Mouse (Mus musculus): ENCODE measurements at regions not wholly inside any gene's neighbourhood (a gene's known extent, or its start where the extent isn't known, plus 50 kb on each side); places are given as distances from the start of the nearest gene placed in this dataset.
A peak's percentile ranks its signal among the peaks of the same experiment; 100 is the strongest.

DNA sequence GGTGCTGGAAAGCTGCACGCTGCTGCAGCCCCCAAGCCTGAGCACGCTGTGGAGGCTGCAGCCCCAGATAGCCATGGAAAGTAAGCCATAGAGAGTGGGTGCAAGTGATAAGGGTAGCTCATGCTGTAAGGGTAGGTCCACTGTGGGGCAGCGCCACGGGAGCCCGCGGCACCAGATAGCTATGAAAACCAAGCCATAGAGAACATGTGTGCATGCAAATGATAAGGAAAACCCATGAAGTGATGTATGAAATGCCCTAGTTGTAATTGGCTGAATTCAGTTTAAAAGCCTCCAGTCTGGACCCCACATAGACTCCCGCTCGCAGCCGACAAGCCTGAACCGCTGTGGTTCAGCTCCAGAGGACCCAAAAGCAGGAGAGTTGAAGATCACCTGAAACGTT, 58.8 kb upstream of the L3mbtl3 start:
- DNase-seq: no peak

DNA sequence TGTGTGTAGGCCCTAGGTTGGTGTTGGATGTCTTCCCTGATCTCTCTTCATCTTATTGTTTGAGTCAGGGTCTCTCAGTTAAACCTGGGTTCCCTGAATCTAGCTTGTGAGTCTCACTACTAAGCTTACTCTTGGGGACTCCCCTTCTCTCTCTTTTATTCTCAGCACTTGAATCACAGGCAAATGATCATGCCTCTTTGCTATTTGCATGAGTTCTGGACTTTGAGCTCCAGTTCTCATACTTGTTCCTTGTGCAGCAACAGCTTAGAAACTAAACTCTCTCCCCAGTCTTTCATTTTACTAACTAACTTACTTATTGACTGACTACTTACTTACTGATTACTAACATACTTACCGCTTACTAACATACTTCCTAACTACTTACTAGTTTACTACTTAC, 64.9 kb upstream of the L3mbtl3 start:
- no peak for DNase-seq

DNA sequence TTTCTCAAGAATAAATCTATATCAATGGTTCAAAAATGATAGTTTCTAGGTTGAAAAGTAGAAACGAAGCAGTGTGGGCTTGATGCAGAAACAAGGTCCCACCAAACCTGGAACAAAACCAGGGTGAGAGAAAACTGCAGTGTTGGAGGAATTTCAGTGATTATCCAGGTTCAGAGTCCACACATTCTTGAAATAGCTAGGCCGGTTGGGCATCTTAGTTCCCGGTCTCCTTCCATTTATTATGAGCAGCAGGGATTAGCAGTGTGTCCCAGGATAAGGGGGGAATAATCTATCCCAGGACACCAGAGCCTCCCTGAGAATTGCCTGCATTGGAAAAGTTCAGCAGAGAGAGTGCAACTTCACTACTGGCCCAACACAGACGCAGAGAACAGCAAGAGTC, 108.5 kb upstream of the L3mbtl3 start:
- DNase-seq: no peak

DNA sequence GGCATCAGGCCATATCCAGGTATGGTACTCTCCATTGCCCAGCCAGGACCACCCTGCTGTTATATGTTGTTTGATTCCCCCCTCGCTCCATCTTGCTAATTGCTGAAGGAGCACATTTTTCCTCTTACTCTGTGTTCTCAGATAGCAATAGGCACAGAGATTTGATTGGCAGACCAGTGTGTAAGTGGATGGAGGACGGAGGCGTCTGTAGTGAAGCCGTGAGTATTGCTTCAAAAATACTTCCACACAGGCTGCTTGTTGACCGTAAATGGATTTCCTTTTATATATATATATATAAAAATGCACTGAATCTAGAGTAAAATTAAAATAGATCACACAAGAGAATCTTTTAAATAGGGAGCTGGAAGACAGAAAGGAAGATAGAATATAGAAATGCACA, 115.6 kb upstream of the L3mbtl3 start:
- no peak for DNase-seq

DNA sequence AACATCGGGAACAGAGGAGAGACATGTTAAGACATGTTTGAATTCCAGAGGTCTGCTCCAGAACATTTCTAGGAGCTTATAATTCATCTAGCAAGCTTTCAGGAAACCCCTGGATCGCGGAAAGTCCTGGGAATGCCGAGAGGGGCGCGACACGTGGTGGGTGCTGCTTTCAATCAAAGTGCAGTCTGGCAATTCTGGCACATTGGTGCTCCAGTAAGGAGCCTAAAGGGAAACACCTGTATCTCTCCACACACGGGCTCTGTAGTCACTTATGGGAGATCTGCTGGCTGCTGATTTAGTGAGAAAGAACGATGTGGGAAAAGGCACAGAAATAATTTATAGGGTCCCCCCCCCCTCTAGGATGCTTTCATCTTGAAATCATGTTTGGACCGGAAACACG, 116.4 kb upstream of the L3mbtl3 start:
- DNase-seq: no peak

- no peak for DNase-seq
These were observed 117.2 kb upstream of the L3mbtl3 start for GRCm38 (mm10) chr10:26492856-26493484.

DNA sequence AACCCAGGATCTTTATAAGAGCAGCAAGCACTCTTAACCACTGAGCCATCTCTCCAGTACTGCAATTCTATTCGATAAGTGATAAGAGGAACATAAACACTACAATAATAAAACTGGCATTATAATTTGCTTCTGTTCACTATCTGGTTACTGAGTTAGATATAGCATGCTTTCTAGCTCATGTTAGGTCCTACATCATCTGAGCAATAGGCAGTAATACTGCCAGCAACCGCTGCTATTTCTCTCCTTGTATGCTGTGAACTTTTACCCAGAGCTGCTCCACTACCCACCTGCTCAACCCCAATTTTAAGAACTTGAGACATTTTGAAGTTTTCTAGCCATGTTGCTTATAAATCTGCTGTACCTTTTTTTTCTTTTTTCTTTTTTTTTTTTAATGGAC, 118.0 kb upstream of the L3mbtl3 start:
- no peak for DNase-seq

DNA sequence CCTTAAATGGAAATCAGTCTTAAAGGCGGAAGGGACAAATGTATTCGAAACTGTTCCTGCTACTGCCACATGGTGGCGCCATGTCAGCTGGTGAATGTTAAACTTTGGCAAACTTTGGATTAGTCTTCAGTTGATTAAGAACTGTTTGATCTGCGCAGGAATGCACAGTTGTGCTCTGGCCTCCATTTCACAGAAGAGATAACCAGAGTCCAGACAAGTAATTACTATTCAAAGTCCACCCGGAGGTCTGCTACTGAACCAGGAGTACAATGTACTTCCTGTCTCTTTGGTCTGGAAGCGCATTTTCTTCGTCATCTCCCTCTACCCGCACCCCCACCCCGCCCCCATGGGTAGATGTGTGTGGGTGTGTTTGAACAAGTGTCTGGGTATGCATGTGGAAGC, 118.6 kb upstream of the L3mbtl3 start:
- DNase-seq: peak; percentile 57

GRCm38 (mm10) chr10:26500265-26500935, 124.6 kb upstream of the L3mbtl3 start:
- DNase-seq: no peak

DNA sequence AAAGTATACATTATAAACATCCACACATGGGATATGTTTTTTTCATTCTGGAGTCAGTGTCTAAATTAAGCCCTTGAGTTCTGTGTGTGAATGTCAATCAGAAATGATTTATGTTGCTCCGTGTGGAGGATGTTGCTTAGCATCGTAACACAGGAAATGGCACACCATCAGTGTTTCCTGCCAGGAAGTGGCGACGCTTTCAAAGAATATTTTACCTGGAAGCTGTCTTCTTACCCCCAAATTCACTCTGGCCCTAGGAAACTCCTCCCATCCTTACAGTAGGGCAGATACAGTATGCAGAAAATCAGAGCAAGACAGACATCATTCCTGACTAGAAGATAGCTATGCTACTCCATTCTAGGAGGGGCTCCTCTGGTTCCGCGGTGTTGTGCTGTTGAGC, 145.1 kb upstream of the L3mbtl3 start:
- peak; percentile 40 for DNase-seq

DNA sequence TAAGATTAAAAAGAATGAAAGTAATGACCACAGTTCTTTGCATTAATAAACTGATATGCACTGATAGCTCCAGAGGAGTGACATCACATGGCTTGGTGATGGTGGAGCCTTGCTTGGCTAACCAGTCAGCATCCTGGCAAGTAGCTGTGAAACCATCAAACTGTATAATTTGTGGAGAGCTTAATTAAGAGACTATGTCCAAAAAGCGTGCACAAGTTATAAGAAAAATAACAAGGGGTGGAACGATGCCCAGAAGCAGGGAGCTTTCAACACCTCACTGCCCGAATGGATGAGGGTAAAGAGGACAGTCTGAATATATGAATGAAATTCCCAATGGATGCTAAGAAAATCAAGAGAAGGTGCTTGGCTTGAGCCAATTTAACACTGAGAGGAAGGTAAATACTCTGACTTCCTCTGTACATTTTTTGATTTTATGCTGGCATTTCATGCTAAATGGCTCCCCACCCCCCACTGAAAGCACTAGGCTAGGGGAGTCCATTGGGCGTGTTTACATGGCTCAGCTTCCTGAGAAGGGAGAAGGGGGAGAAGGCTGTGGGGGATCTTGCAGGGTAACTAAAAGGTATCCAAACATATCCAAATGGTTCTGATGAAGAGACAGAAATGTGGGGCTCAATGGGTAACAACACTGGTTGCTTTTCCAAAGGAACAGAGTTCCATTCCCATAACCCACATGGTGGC, 150.2 kb upstream of the L3mbtl3 start:
- DNase-seq: no peak

- DNase-seq: peak; percentile 20
These were observed 164.4 kb upstream of the L3mbtl3 start for GRCm38 (mm10) chr10:26540189-26540588.

- DNase-seq: no peak
These were observed 168.3 kb upstream of the L3mbtl3 start for GRCm38 (mm10) chr10:26544061-26544460.

DNA sequence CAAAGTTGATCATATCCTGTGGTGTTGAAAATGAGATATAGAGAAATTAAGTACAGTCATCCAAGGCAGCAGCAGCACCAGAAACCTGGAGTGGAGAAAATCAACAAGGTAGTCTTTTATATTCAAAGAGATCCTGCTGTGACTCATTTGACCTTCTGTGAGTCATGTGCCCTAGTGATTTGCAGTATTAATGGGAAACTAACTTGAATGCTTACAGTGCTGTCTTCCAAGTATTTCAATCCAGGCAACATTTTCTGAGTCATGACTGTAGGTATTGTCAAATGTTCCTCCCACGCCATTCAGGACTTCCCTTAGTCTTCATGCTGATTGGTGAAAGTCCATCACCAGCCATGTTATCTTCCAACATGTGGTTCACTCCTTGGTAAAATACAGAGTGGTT, 169.0 kb upstream of the L3mbtl3 start:
- no peak for DNase-seq

GRCm38 (mm10) chr10:26556246-26556645, 180.5 kb upstream of the L3mbtl3 start:
- no peak for DNase-seq

DNA sequence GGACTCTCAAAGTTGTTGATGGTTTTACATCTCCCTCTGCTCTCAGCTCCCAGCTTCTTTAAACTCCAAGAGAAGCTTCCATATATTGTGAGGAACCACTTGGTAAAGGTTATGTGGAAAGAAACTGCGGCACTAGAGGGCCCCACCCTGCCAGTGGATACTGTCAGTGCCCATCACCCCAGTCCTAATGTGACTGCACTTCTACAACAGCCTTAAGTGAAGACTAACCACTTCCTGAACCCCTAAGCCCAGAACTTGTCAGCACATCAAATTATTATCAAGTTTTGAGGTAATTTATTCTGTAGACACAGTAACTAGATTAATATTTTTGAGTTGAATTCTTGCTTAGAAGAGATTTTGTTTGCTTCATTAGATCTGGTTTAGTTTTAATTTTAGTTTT, 182.3 kb upstream of the L3mbtl3 start:
- no peak for DNase-seq

- no peak for DNase-seq
These were observed 183.6 kb upstream of the L3mbtl3 start for GRCm38 (mm10) chr10:26559323-26559722.

DNA sequence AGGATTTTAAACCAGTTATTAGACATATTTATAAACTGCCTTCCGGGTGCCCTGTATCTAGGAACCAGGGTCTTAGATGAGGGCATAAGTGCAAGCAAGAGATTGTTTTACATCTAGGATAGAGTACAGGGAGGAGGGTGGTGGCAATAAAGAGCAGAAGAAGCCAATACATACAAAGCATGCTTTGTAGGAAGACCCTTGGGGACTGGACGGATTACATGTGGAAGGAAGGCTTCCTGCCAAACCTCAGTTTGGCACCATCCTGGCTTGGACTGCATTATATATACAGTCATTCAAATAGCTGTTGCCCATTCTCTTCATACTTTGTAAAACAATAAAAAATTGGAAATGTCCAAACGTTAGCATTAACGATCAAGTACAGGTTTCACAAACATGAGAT, 184.7 kb upstream of the L3mbtl3 start:
- DNase-seq: no peak

DNA sequence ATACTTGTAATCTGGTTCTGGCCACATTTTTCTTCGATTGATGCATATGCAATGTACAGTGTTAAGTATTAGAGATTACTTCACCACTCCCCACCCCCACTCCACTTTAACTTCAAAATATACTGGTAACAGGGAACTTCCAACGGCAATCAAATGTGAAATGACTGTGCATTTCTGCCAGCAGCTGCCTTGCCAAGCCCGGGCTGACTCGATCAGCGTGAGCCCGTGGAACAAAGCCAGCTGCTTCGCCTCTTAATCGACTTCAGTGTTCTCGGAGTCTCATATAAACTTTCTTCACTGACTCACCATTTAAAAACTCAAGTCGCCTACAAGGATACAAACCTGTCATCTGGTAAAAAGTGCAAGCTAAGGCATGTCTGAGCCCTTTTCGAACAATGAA, 188.7 kb upstream of the L3mbtl3 start:
- DNase-seq: peak; percentile 67

DNA sequence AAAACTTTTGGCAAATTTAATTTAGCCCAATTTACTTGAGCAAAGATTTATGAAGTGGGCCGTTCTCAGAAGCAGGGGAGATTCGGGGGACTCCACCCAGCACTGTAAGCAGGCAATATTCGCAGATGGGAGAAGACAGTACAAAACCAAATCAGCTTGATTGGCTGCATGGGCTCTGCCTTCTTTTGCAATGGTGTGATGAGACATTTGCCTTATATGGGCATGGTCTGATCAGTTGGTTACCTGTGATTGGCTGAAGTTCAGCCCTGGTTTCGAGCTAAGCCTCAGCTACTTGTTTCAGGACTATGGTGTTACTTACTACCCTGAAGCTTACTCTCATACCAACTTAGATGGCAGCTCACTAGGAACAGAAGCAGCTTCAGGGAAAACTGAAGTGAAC, 185.6 kb upstream of the Arhgap18 start:
- no peak for DNase-seq

DNA sequence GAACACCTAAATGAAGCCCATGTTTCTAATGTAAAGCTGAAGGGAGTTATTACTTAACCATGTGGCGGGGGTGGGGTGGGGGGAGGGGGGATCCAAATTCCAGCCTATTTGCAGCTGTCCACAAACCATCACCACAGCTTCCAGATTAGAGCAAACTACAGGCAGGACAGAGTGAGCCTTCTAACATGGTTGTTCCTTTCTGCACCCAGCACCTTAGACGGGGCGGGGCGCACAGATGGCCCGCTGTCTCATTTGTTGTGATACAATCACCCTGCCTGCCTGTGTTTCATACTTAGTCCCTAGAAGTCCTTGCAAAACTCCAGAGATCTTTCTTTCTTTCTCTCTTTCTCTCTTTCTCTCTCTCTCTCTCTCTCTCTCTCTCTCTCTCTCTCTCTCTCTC, 182.8 kb upstream of the Arhgap18 start:
- peak; percentile 21 for DNase-seq

DNA sequence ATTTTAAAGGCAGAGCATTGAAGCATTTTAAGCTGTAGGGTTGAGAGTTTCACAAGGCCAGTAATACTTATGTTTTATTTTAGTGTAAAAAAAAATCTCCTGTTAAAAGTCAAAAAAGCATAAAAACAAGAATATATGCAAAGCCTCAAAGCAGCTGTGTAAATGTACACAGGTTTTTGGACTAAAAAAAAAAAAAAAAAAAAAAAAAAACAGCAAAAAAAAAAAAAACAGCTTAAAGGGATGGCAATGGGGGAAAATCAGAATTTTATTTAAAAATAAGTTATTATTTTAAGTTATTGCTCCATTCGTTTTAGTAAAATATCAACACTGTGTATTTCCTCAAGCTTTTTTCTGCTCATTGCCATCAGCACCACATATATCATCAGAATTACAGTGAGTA, 181.8 kb upstream of the Arhgap18 start:
- DNase-seq: no peak

DNA sequence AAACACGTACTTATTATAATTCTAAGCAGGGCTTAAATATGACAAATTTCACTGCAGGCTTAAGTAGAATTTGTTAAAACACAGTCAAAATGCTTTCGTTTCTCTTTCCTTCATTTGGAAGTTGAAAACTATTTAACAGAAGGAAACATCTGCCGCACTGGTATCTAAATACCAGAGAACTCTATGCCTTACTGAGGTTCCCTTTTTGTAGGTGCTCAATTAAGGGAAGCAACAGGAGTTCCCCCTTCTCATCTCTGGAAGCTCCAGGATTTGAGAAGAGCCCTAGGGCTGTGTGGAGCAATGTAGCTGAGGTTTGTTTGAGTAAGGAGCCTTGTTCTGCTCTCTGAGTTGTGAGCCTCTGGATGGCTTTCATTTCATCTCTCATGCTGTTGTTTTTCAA, 177.1 kb upstream of the Arhgap18 start:
- DNase-seq: no peak

DNA sequence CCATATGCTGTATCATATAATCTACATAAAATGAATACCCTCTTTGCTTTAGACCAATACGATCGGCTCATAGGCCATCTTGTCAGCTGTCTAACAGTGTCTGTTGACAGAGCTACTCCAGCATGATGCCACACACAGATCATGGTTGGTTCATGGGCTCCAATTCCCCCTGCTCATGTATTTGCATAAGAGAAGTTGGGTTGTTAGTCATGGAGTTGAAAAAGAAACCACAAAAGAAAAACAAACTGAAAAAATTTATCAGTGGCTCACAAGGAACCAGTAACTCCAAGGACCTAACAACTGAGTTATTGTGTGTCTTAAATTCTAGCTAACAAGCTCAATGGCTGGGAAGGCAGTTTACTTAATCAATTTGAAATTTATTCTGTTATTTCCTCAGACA, 176.1 kb upstream of the Arhgap18 start:
- DNase-seq: no peak

- peak; percentile 21 for DNase-seq
These were observed 168.1 kb upstream of the Arhgap18 start for GRCm38 (mm10) chr10:26585106-26585505.

All from thymus, postnatal 14 days (tissue).